Mouse (Mus musculus) right cerebral cortex, postnatal 10 days (tissue): ENCODE data around the gene Zcchc24.

Source experiments
- DNase-seq, 2 experiments: peaks; one replicate each; pipeline ENCODE4 v3.0.0; 2021; ENCODE audit warnings: low spot score in 2 of 2

Zcchc24 gene

GRCm38 (mm10) chr14:25718471-25718870, 50.4 kb downstream of the Zcchc24 start:
- DNase-seq, result no peak

GRCm38 (mm10) chr14:25717718-25718117, 51.1 kb downstream of the Zcchc24 start:
- DNase-seq, result no peak

- DNase-seq, result no peak
Measured at GRCm38 (mm10) chr14:25716528-25716927, 52.3 kb downstream of the Zcchc24 start.

GRCm38 (mm10) chr14:25713443-25713842, 55.4 kb downstream of the Zcchc24 start:
- DNase-seq, result peak; percentile 64 to 72

- DNase-seq, result no peak
Measured at GRCm38 (mm10) chr14:25711602-25712001, 57.2 kb downstream of the Zcchc24 start.

GRCm38 (mm10) chr14:25711177-25711576, 57.7 kb downstream of the Zcchc24 start:
- no peak for DNase-seq

- DNase-seq, result no peak
Measured at GRCm38 (mm10) chr14:25710681-25711080, 58.2 kb downstream of the Zcchc24 start.

GRCm38 (mm10) chr14:25710073-25710472, 58.8 kb downstream of the Zcchc24 start:
- no peak for DNase-seq

GRCm38 (mm10) chr14:25708917-25709316, 59.9 kb downstream of the Zcchc24 start:
- no peak for DNase-seq

GRCm38 (mm10) chr14:25708451-25708850, 60.4 kb downstream of the Zcchc24 start:
- DNase-seq, result no peak

- DNase-seq, result peak; percentile 86
Measured at GRCm38 (mm10) chr14:25707691-25708181, 61.1 kb downstream of the Zcchc24 start.

GRCm38 (mm10) chr14:25701986-25702385, 66.9 kb downstream of the Zcchc24 start:
- peak in 1 of 2 experiments; percentile 50 for DNase-seq

- DNase-seq, result no peak
Measured at GRCm38 (mm10) chr14:25696356-25696755, 72.5 kb downstream of the Zcchc24 start.

- DNase-seq, result no peak
Measured at GRCm38 (mm10) chr14:25695059-25695458, 73.8 kb downstream of the Zcchc24 start.

GRCm38 (mm10) chr14:25694569-25694897, 74.3 kb downstream of the Zcchc24 start:
- no peak for DNase-seq

- peak; percentile 97 for DNase-seq
Measured at GRCm38 (mm10) chr14:25693888-25694568, 74.8 kb downstream of the Zcchc24 start, which contains the start of gene Ppif. TSS of gene Ppif (plus strand) at chr14:25694154.

- DNase-seq, result no peak
Measured at GRCm38 (mm10) chr14:25693271-25693887, 75.5 kb downstream of the Zcchc24 start.

GRCm38 (mm10) chr14:25686983-25687901, 81.6 kb downstream of the Zcchc24 start:
- no peak for DNase-seq

- no peak for DNase-seq
Measured at GRCm38 (mm10) chr14:25686216-25686945, 82.5 kb downstream of the Zcchc24 start.

- DNase-seq, result no peak
Measured at GRCm38 (mm10) chr14:25682020-25682419, 86.8 kb downstream of the Zcchc24 start.

GRCm38 (mm10) chr14:25679625-25680024, 89.2 kb downstream of the Zcchc24 start:
- no peak for DNase-seq

GRCm38 (mm10) chr14:25667587-25667986, 101.3 kb downstream of the Zcchc24 start:
- no peak for DNase-seq
